Mouse (Mus musculus): ENCODE results near the gene Elmo1.

GRCm38 (mm10) chr13:20335051-20335888 lies 244.9 kb downstream of the Elmo1 start:
- TF ChIP-seq CTCF (IDR thresholded peaks at IDR 0.05; ENCODE audit: insufficient read depth, low read depth, low read length) (no peak), POLR2A (IDR thresholded peaks at IDR 0.05; ENCODE audit: insufficient read depth, low read depth, low read length) (no peak)

All from olfactory bulb, adult 2 months (tissue).